Mouse (Mus musculus) midbrain, embryonic 10.5 days (tissue): Measurements from ENCODE around the gene Ttll3. TPM values are rescaled to one million over a fixed set of nuclear protein-coding genes. Genes with fewer than 3 reads are reported as not detected.

Experiments
- DNase-seq: peaks from one replicate; pipeline ENCODE4 v3.0.0-alpha.2; 2017; ENCODE audit warnings: low spot score
- H3K27ac ChIP-seq: fragments of 300-500 bp; sonication (generic); replicated peaks from 2 replicates; pipeline ENCODE4 v1.5.1; 2016; ENCODE audit warnings: mild to moderate bottlenecking
- H3K27me3 ChIP-seq: fragments of 300-500 bp; sonication (generic); 2 replicates; pipeline ENCODE4 v1.6.1; 2016; ENCODE audit warnings: low read depth, mild to moderate bottlenecking; ENCODE audit not compliant: poor library complexity, severe bottlenecking
- H3K36me3 ChIP-seq: fragments of 300-500 bp; sonication (generic); 2 replicates; pipeline ENCODE4 v1.6.1; 2016; ENCODE audit warnings: mild to moderate bottlenecking, moderate library complexity
- H3K4me1 ChIP-seq: fragments of 300-500 bp; sonication (generic); 2 replicates; pipeline ENCODE4 v1.6.1; 2016
- H3K4me3 ChIP-seq: fragments of 300-500 bp; sonication (generic); 2 replicates; pipeline ENCODE4 v1.5.1; 2016; ENCODE audit warnings: mild to moderate bottlenecking, moderate library complexity
- H3K9me3 ChIP-seq: fragments of 300-500 bp; sonication (generic); replicated peaks from 2 replicates; pipeline ENCODE4 v1.6.1; 2016; ENCODE audit warnings: mild to moderate bottlenecking
- WGBS: fragments of 180-500 bp; shearing (Covaris S2); methylation state at CpG from one replicate; pipeline ENCODE4 v1.1.7; 2016; 5-methylcytosine and 5-hydroxymethylcytosine counted together
- polyA plus RNA-seq: library from polyadenylated mRNA; unstranded; fragments of >200 nt; fragmentation: Nextera tagmentation; extraction: Ambion mirVana; gene quantifications from 2 replicates; pipeline ENCODE4 v1.2.1, GENCODE M21; 2016

The Ttll3 gene
- polyA plus RNA-seq, 1 experiment from 2014 or later: 5.9 TPM

DNA sequence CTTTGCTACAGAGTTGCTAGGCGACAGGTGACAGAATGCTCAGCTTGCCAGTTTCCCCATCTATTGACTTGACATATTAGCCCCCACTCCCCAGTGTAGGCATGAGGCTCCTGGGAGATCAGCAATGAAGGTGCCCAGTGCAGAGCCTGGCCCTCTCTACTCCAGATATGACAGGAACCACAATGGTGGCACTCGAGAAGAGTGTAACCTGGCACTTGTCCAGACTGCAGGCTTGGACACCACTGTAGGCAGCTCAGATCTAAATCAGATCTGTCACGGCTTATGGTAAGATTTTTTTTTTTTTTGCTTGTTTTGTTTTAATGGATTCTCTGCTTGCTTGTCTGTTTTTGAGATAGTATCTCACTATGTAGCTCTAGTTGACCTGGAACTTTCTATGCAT lies 44.6 kb downstream of the Ttll3 start:
- Histone ChIP-seq H3K27me3 (no peaks in the 10 kb centered on the region), H3K36me3 (no peaks in the 10 kb centered on the region), H3K4me3 (no peak overlapping the region), H3K27ac (no peak overlapping the region), H3K9me3 (no peaks in the 10 kb centered on the region), H3K4me1 (no peaks in the 10 kb centered on the region; the same call in 1 of the 2 replicates)
- DNase-seq: no peak
- 82% methylated on average over 3 of the region's 3 CpGs for WGBS

DNA sequence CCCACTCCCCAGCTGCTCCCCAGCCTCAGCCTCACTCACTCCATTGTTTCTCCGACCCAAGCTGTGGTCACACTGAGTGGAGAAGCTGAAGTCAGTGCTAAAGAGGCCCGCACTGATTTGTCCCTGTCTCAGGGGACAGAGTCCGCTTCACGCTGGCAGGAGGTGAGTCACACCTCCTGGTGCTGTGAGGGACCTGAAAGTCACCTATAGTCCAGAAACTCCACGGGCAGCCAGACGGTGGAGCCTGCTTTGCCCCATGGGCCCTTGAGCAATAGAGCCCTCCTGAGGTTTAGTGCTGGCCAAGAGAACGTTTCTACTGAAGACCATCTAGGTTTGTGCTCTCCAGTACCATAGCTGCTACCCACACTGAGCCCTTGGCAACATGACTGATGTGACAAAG lies 45.6 kb downstream of the Ttll3 start:
- no peak overlapping the region for H3K27ac ChIP-seq

DNA sequence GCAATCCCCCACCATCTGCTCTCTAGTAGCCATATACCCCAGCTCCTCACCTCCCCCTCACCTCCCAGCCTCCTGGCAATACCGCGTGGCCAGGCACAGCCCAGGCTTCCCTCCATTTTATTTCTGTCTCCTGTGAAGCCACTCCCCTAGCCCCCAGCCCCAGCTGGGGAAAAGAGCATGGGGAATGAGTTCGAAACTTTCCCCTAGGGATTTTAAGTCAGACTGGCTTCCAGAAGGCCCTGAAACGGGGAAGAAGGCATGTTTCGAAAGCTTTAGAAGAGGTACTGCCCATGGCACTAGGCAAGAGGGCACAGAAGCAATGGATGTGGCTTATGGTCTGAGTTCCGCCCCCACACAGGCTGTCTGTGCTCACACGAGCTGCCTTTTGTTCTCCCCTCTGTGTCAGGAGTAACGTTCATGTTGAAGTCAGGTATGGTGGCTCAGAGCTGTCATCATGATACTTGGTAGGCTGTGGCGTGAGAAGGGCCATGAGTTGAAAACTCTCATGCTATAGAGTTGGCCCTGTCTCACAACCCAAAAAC lies 46.7 kb downstream of the Ttll3 start, which contains the start of gene Cidec:
Gene Cidec (minus strand): TSS at position 97 of the 542 bp plus-strand sequence.
- H3K9me3 ChIP-seq: no peaks in the 10 kb centered on the region
- no peak for DNase-seq
- no peaks in the 10 kb centered on the region for H3K36me3 ChIP-seq
- no peaks in the 10 kb centered on the region; the same call in 1 of the 2 replicates for H3K4me1 ChIP-seq
- WGBS: 86% methylated on average over 9 of the region's 9 CpGs
- no peak within 1 kb of the TSS for H3K4me3 ChIP-seq
- H3K27ac ChIP-seq: no peak within 1 kb of the TSS
- no peaks in the 10 kb centered on the region for H3K27me3 ChIP-seq

More for the DNA sequence above, 45.6 kb downstream of the Ttll3 start:
- 79% methylated on average over 7 of the region's 7 CpGs for WGBS
- no peaks in the 10 kb centered on the region for H3K27me3 ChIP-seq
- H3K36me3 ChIP-seq: no peaks in the 10 kb centered on the region
- H3K4me1 ChIP-seq: no peaks in the 10 kb centered on the region; the same call in 1 of the 2 replicates
- no peaks in the 10 kb centered on the region for H3K9me3 ChIP-seq
- no peak for DNase-seq
- no peak overlapping the region for H3K4me3 ChIP-seq

DNA sequence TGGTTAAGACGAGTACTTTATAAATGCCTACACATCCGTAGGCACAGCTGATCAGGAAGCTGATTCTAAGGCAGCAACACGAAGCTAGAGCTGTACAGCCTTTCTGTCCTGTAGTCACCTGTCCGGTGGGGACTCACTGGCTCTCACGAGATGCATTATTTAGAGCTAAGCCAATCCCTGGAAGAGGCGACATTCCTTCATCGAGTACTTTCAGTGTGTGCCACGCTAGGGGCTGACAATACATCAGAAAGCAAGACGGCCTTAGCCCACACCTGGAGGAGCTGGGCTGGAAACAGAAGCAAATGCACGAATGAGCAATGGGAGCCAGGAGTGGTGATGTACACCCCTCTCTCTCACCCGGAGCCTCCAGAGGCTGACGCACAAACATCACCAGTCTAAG lies 48.1 kb downstream of the Ttll3 start:
- H3K27ac ChIP-seq: no peak overlapping the region
- peaks cover 3% of the 10 kb centered on the region for H3K4me1 ChIP-seq
- H3K4me3 ChIP-seq: no peak overlapping the region
- WGBS: 79% methylated on average over 12 of the region's 12 CpGs
- no peaks in the 10 kb centered on the region for H3K36me3 ChIP-seq
- no peaks in the 10 kb centered on the region for H3K9me3 ChIP-seq
- no peaks in the 10 kb centered on the region for H3K27me3 ChIP-seq
- no peak for DNase-seq

DNA sequence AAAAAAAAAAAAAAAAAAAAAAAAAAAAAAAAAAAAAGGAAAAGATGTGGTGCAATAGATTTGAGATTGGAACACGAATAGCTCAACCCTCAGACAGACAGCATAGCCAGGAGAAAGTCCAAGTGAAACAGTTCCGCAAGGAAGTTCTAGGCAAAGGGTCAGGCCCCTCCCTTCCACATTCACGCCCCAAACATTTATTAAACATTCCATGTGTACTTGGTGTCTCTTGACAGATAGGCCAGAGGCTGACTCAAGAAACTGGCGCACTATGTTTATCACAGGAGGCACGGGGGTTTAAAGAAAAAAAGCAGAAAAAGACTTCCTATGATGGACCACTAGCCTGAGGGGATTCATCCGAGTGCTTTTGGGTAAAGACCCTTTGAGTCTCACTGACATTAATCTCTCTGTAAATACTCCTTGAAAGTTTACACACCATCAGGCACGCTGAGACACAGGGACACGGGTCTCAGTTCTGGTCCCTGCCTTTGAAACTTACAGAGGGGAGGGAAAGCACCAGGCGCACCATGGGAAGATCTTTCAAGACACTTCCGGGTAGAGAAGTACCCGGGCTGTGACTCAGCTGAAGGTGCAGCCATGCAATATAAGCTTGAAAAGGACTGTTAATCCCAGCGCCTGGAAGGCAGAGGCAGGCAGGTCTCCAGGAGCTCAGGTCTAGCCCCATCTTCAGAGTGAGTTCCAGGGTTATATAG lies 49.8 kb downstream of the Ttll3 start:
- Histone ChIP-seq H3K36me3 (no peaks in the 10 kb centered on the region), H3K9me3 (no peaks in the 10 kb centered on the region), H3K4me1 (peaks cover 18% of the 10 kb centered on the region), H3K27me3 (no peaks in the 10 kb centered on the region), H3K4me3 (no peak overlapping the region), H3K27ac (no peak overlapping the region)
- WGBS: 62% methylated on average over 12 of the region's 12 CpGs
- DNase-seq: no peak

DNA sequence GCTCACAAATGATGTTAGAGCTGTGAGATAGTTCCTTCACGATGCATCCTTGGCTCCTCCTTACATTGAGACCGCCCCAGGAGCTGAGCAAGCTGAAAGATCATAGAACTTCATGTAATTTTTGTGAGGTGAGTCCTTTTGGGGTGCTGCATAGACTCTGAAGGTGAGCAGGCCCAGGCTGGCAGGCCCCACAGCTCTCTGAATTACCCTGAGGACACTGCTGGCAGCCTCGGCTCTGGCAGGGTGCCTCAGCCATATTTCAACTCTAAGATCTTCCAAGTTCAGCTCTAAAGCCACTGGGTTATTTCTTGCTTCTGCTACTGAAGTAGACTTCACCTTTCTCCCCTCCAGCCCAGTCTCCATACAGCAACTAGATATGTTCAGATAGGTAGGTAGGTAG lies 51.6 kb downstream of the Ttll3 start:
- WGBS: 79% methylated on average over 3 of the region's 3 CpGs
- DNase-seq: no peak

DNA sequence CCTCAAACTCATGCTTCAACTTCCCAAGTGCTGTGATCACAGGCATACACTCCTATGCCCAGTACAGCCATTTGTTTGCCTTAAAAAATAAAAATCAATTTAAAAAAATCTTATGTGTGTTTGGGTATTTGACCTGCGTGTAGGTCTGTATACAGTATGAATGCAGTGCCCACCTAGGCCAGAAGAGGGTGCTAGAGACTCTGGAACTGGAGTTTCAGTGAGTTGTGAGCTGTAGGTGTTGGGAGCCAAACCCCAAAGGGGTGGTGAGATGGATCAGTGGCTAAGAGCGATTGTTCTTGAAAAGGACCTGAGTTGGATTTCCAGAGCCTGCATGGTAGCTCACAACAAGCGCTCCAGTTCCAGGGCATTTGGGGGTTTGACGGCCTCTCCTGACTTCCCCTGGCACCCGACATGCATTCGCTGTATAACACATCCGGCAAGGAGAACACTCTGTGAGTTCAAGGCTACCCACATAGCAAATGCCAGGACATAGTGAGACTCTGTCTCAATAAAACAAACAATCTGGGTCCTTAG lies 52.2 kb downstream of the Ttll3 start:
- Histone ChIP-seq H3K9me3 (no peaks in the 10 kb centered on the region), H3K27ac (no peak overlapping the region), H3K4me3 (no peak overlapping the region), H3K36me3 (peaks cover 9% of the 10 kb centered on the region), H3K27me3 (no peaks in the 10 kb centered on the region), H3K4me1 (peaks cover 18% of the 10 kb centered on the region)
- WGBS: 53% methylated on average over 7 of the region's 7 CpGs
- DNase-seq: peak; percentile 74

More for the DNA sequence above, 51.6 kb downstream of the Ttll3 start:
- Histone ChIP-seq H3K9me3 (no peaks in the 10 kb centered on the region), H3K36me3 (peaks cover 5% of the 10 kb centered on the region), H3K4me3 (no peak overlapping the region), H3K27ac (no peak overlapping the region), H3K27me3 (no peaks in the 10 kb centered on the region), H3K4me1 (peaks cover 18% of the 10 kb centered on the region)

DNA sequence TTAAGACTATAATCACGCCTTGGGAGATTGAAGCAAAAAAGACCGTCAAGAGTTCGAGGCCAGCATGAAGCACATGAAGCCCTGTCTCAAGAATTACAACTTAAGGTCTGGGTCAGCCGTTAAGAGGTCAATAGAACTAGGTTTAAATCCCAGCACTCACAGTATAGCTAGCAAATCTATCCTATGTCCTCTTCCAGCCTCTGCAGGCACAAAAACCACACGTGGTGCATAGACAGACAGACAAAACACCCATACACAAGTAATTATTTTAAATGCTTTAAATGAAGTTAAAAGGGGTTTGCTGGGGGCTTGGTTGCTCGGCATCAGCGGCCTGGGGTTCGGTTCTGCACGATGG lies 53.0 kb downstream of the Ttll3 start:
- no peak for DNase-seq
- 44% methylated on average over 9 of the region's 9 CpGs for WGBS
- H3K9me3 ChIP-seq: no peaks in the 10 kb centered on the region
- no peaks in the 10 kb centered on the region for H3K27me3 ChIP-seq
- peak overlapping the region; percentile 90 for H3K27ac ChIP-seq
- peaks cover 18% of the 10 kb centered on the region for H3K4me1 ChIP-seq
- H3K4me3 ChIP-seq: peak overlapping the region; percentile 90
- peaks cover 18% of the 10 kb centered on the region for H3K36me3 ChIP-seq

DNA sequence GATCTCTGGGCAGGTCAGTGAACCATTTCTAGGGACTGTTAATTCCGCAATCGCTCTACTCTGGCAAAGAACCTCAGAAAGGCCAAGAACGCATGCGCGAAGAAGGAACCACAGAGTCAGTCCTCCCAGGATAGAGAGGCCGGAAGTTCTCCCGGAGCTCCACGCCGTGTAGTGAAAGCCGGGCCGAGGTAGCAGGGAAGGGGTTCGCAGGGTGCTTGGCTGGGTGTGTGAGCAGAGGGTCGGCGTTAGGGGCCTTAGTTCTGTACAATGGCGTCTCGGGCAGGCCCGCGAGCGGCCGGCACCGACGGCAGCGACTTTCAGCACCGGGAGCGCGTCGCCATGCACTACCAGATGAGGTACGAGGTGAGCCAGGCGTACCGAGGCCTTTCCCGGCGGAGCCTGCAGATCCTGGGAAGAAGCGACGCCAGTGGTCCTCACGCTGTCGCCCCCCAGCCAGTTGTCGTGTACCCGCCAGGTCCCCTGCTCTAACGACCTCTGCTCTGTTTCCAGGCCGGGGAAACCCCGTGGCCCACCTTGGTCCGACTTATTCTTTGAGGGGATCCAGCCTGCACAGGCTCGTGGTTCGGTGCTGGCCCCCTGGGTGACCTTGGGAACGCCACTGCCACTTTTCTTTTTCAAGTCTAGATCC lies 53.5 kb downstream of the Ttll3 start, which contains the start of gene Jagn1:
Gene Jagn1 (plus strand): TSS at position 128 of the 649 bp plus-strand sequence.
- Histone ChIP-seq H3K36me3 (peaks cover 23% of the 10 kb centered on the region), H3K27me3 (no peaks in the 10 kb centered on the region), H3K9me3 (no peaks in the 10 kb centered on the region), H3K4me1 (peaks cover 18% of the 10 kb centered on the region), H3K27ac (peak within 1 kb of the TSS; percentile 90), H3K4me3 (peak within 1 kb of the TSS; percentile 90)
- 1% methylated on average over 45 of the region's 45 CpGs for WGBS
- DNase-seq: peak; percentile 93

DNA sequence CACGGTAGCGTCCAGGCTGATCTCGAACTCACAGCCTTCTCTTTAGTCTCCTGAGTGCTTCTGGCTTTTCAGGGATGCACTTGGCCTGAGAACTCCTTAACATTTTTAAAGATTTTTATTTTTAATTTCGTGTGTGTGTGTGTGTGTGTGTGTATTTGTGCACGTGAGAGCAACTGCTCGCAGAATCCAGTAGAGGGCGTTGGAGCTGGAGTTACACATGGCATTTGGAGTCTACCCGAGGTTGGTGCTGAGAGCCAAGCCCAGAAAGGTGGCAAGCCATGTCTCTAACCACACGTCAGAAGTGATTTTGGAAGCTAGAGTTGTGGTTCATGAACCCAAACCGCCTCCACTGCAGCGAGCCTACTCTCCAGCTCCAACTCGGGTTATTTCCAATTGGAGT lies 54.0 kb downstream of the Ttll3 start:
- Histone ChIP-seq H3K4me3 (peak overlapping the region; percentile 90), H3K27me3 (no peaks in the 10 kb centered on the region), H3K36me3 (peaks cover 28% of the 10 kb centered on the region), H3K27ac (peak overlapping the region; percentile 90), H3K4me1 (peaks cover 18% of the 10 kb centered on the region), H3K9me3 (no peaks in the 10 kb centered on the region)
- DNase-seq: no peak
- WGBS: 52% methylated on average over 12 of the region's 12 CpGs

DNA sequence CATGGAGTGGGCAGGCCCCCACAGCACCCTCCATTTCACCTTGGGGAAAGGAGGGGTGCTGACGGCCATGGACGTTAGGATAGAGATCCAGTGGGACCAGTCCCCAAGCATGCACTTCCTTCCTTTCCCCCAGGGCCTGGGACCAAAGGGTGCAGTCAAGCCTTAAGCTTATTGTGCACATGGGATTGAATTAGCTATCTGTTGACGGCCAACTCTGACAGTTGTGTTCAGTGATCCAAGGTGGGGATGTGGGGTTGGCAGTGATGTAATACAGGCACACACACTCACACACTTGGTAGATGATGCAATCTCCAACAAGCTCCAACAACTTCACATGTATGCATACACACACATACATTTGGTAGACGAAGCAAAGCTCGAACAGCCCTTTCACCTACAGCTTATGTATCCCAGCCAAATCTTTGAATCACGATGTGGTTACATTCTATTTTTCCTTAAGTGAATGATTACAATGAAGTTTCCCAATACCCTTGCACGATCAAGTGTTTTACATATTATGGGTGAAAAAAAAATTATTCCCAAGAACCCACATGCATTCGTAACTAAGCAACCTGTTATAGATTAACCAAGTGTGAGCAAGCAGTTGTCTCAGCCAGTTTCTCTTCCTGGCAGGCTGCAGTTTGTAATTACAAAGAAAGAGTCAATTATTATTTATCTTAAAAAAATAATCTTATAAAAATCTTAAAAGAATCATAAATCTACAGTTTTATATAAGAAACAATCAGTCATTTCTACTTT lies 55.3 kb downstream of the Ttll3 start:
- no peak overlapping the region for H3K27ac ChIP-seq
- H3K27me3 ChIP-seq: no peaks in the 10 kb centered on the region
- H3K4me1 ChIP-seq: peaks cover 18% of the 10 kb centered on the region
- WGBS: 90% methylated on average over 8 of the region's 8 CpGs
- no peak for DNase-seq
- no peak overlapping the region for H3K4me3 ChIP-seq
- H3K36me3 ChIP-seq: peaks cover 40% of the 10 kb centered on the region
- no peaks in the 10 kb centered on the region for H3K9me3 ChIP-seq

DNA sequence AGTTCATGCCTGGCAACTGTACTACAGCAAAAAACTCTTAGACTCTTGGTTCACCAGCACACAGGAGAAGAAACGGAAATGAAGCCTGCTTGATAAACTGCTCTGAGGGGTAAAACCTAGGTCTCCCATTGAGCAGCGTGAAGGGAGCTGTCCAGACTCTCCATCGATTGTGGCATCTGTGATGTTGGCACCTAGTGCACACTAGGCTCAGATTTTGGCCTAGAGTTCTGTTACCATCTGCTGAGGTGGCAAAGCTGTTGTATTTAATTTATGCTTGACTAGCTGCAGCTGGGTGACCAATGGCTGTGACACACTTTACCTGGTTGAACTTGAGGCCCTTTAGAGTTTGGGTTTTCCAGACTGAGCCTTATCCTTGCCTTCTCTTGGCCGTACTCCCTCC lies 58.6 kb downstream of the Ttll3 start:
- Histone ChIP-seq H3K4me1 (peaks cover 12% of the 10 kb centered on the region), H3K9me3 (no peaks in the 10 kb centered on the region), H3K27ac (no peak overlapping the region), H3K27me3 (no peaks in the 10 kb centered on the region), H3K36me3 (peaks cover 44% of the 10 kb centered on the region), H3K4me3 (no peak overlapping the region)
- DNase-seq: no peak
- WGBS: 95% methylated on average over 4 of the region's 4 CpGs
